Mouse (Mus musculus) hindbrain, embryonic 11.5 days (tissue): ENCODE measurements around the gene Sptlc2. TPM values are rescaled to one million over a fixed set of nuclear protein-coding genes. Genes with fewer than 3 reads are reported as not detected.
"Not testable (repeated sequence)": the region's sequence is repeated elsewhere in the genome, so short reads cannot be mapped to it uniquely, and the experiment has no call there.

Experiments used
- ATAC-seq: fragments of 200-750 bp; cut with Nextera tagmentation; 2 replicates; pipeline ENCODE4 v1.8.0; 2017; ENCODE audit warnings: mild to moderate bottlenecking, moderate TSS enrichment, moderate library complexity; ENCODE audit not compliant: low FRiP score
- DNase-seq: peaks from one replicate; pipeline ENCODE4 v3.0.0-alpha.2; 2015; ENCODE audit warnings: low spot score
- H3K27ac ChIP-seq: fragments of 300-500 bp; sonication (generic); 2 replicates; pipeline ENCODE4 v1.5.1; 2014; ENCODE audit warnings: mild to moderate bottlenecking, low read depth, low read length
- H3K27me3 ChIP-seq: fragments of 300-500 bp; sonication (generic); 2 replicates; pipeline ENCODE4 v1.6.1; 2014; ENCODE audit warnings: mild to moderate bottlenecking, low read length, moderate library complexity, mixed read lengths; ENCODE audit not compliant: control insufficient read depth, insufficient read depth
- H3K36me3 ChIP-seq: fragments of 300-500 bp; sonication (generic); 2 replicates; pipeline ENCODE4 v1.6.1; 2014; ENCODE audit warnings: mild to moderate bottlenecking, low read length, moderate library complexity, mixed read lengths; ENCODE audit not compliant: control insufficient read depth, insufficient read depth
- H3K4me1 ChIP-seq: fragments of 300-500 bp; sonication (generic); replicated peaks from 2 replicates; pipeline ENCODE4 v1.6.1; 2014; ENCODE audit warnings: low read length, mixed read lengths; ENCODE audit not compliant: control insufficient read depth, insufficient read depth
- H3K4me2 ChIP-seq: fragments of 300-500 bp; sonication (generic); replicated peaks from 2 replicates; pipeline ENCODE4 v1.6.1; 2014; ENCODE audit warnings: mild to moderate bottlenecking, low read depth, low read length
- H3K4me3 ChIP-seq: fragments of 300-500 bp; sonication (generic); 2 replicates; pipeline ENCODE4 v1.5.1; 2014; ENCODE audit warnings: low read depth, low read length
- H3K9ac ChIP-seq: fragments of 300-500 bp; sonication (generic); 2 replicates; pipeline ENCODE4 v1.6.1; 2014; ENCODE audit warnings: low read depth, low read length
- H3K9me3 ChIP-seq: fragments of 300-500 bp; sonication (generic); 2 replicates; pipeline ENCODE4 v1.6.1; 2016; ENCODE audit warnings: low read length; ENCODE audit not compliant: control insufficient read depth
- WGBS: fragments of 180-500 bp; shearing (Covaris S2); extraction: QIAGEN DNeasy Blood & Tissue Kit; methylation state at CpG from one replicate; pipeline ENCODE4 v1.1.7; 2014; 5-methylcytosine and 5-hydroxymethylcytosine counted together
- polyA plus RNA-seq: library from polyadenylated mRNA; unstranded; fragments of >200 nt; fragmentation: Nextera tagmentation; extraction: Ambion mirVana; gene quantifications from 2 replicates; pipeline ENCODE4 v1.2.1, GENCODE M21; 2014

The Sptlc2 gene
- polyA plus RNA-seq, 1 experiment from 2014 or later: 63.7 TPM

GRCm38 (mm10) chr12:87306584-87306844, 81.6 kb downstream of the Sptlc2 start:
- H3K9me3 ChIP-seq, ATAC-seq, H3K9ac ChIP-seq, H3K27ac ChIP-seq, H3K4me2 ChIP-seq, H3K36me3 ChIP-seq, H3K4me1 ChIP-seq, DNase-seq, H3K27me3 ChIP-seq, H3K4me3 ChIP-seq: not testable (repeated sequence)
- WGBS: 86% methylated on average over 4 of the region's 4 CpGs

- no peak overlapping the region for H3K4me2 ChIP-seq
- no peaks in the 10 kb centered on the region for H3K27me3 ChIP-seq
- no peak for ATAC-seq
- no peaks in the 10 kb centered on the region for H3K36me3 ChIP-seq
- no peak overlapping the region for H3K27ac ChIP-seq
- H3K4me3 ChIP-seq: no peak overlapping the region
- DNase-seq: no peak
- H3K9ac ChIP-seq: no peak overlapping the region
- no peaks in the 10 kb centered on the region for H3K4me1 ChIP-seq
- 47% methylated on average over 13 of the region's 13 CpGs for WGBS
- H3K9me3 ChIP-seq: no peaks in the 10 kb centered on the region
These were observed 82.2 kb downstream of the Sptlc2 start for GRCm38 (mm10) chr12:87305767-87306583.

- no peaks in the 10 kb centered on the region for H3K9me3 ChIP-seq
- DNase-seq (no peak), ATAC-seq (no peak)
- H3K27me3 ChIP-seq: peaks cover 16% of the 10 kb centered on the region
- H3K4me3 ChIP-seq: no peak overlapping the region
- H3K9ac ChIP-seq: no peak overlapping the region
- 43% methylated on average over 4 of the region's 4 CpGs for WGBS
- H3K4me2 ChIP-seq: no peak overlapping the region
- no peaks in the 10 kb centered on the region for H3K36me3 ChIP-seq
- H3K4me1 ChIP-seq: peaks cover 5% of the 10 kb centered on the region
- H3K27ac ChIP-seq: no peak overlapping the region
These were observed 87.0 kb downstream of the Sptlc2 start for GRCm38 (mm10) chr12:87301189-87301588.

- Histone ChIP-seq H3K4me3 (peak overlapping the region; percentile 69), H3K4me2 (peak overlapping the region; percentile 97), H3K9ac (no peak overlapping the region), H3K36me3 (no peaks in the 10 kb centered on the region), H3K27me3 (peaks cover 16% of the 10 kb centered on the region), H3K27ac (no peak overlapping the region), H3K9me3 (no peaks in the 10 kb centered on the region), H3K4me1 (peaks cover 5% of the 10 kb centered on the region)
- ATAC-seq (no peak; the same call in 1 of the 2 replicates), DNase-seq (no peak)
- 2% methylated on average over 9 of the region's 9 CpGs for WGBS
These were observed 87.8 kb downstream of the Sptlc2 start for GRCm38 (mm10) chr12:87300441-87300690.

GRCm38 (mm10) chr12:87299657-87300440, 88.3 kb downstream of the Sptlc2 start, which contains the start of gene Ism2:
Ism2 (minus strand) TSS chr12:87299705.
- H3K4me1 ChIP-seq: peaks cover 5% of the 10 kb centered on the region
- DNase-seq: peak; percentile 71
- peak; percentile 80 for ATAC-seq
- H3K36me3 ChIP-seq: no peaks in the 10 kb centered on the region
- H3K9me3 ChIP-seq: no peaks in the 10 kb centered on the region
- H3K9ac ChIP-seq: peak within 1 kb of the TSS; percentile 72
- peaks cover 16% of the 10 kb centered on the region for H3K27me3 ChIP-seq
- peak within 1 kb of the TSS; percentile 69 for H3K4me3 ChIP-seq
- peak within 1 kb of the TSS; percentile 97 for H3K4me2 ChIP-seq
- under 1% methylated on average over 63 of the region's 86 CpGs for WGBS
- no peak within 1 kb of the TSS for H3K27ac ChIP-seq

- no peak for DNase-seq
- 9% methylated on average over 28 of the region's 29 CpGs for WGBS
- Histone ChIP-seq H3K4me1 (peaks cover 5% of the 10 kb centered on the region), H3K27me3 (peaks cover 16% of the 10 kb centered on the region), H3K36me3 (no peaks in the 10 kb centered on the region), H3K9me3 (no peaks in the 10 kb centered on the region), H3K27ac (no peak overlapping the region), H3K4me3 (peak overlapping the region; percentile 69), H3K4me2 (peak overlapping the region; percentile 97), H3K9ac (peak overlapping the region; percentile 72)
- ATAC-seq: peak; percentile 61; the same call in 1 of the 2 replicates
These were observed 89.0 kb downstream of the Sptlc2 start for GRCm38 (mm10) chr12:87299037-87299656.

GRCm38 (mm10) chr12:87293934-87294333, 94.2 kb downstream of the Sptlc2 start:
- Histone ChIP-seq H3K27ac (no peak overlapping the region), H3K9me3 (no peaks in the 10 kb centered on the region), H3K36me3 (no peaks in the 10 kb centered on the region), H3K4me2 (no peak overlapping the region), H3K27me3 (peaks cover 2% of the 10 kb centered on the region), H3K9ac (no peak overlapping the region), H3K4me3 (no peak overlapping the region), H3K4me1 (no peaks in the 10 kb centered on the region)
- ATAC-seq (no peak), DNase-seq (no peak)
- 67% methylated on average over 6 of the region's 6 CpGs for WGBS

GRCm38 (mm10) chr12:87289100-87289499, 99.1 kb downstream of the Sptlc2 start:
- no peaks in the 10 kb centered on the region for H3K4me1 ChIP-seq
- ATAC-seq (no peak), DNase-seq (no peak)
- H3K36me3 ChIP-seq: no peaks in the 10 kb centered on the region
- H3K27ac ChIP-seq: no peak overlapping the region
- no peak overlapping the region for H3K4me3 ChIP-seq
- no peaks in the 10 kb centered on the region for H3K9me3 ChIP-seq
- WGBS: 89% methylated on average over 5 of the region's 5 CpGs
- no peak overlapping the region for H3K9ac ChIP-seq
- no peak overlapping the region for H3K4me2 ChIP-seq
- no peaks in the 10 kb centered on the region for H3K27me3 ChIP-seq
